Mouse (Mus musculus) ES-Bruce4 (cell line): ENCODE data around the gene Dkk3.

Experiments
- CTCF ChIP-seq: IDR thresholded peaks from one replicate; pipeline ENCODE4 v1.8.1; 2011; ENCODE audit warnings: low read depth, low read length
- POLR2A ChIP-seq: IDR thresholded peaks from one replicate; pipeline ENCODE4 v1.8.1; 2011; ENCODE audit warnings: low read length; ENCODE audit not compliant: insufficient read depth

- TF ChIP-seq POLR2A (no peak), CTCF (no peak)
These were observed 23.7 kb downstream of the Dkk3 start for GRCm38 (mm10) chr7:112135161-112135560.
